ENCODE assay signal across 11 mouse cellular contexts in the genomic region with DNA sequence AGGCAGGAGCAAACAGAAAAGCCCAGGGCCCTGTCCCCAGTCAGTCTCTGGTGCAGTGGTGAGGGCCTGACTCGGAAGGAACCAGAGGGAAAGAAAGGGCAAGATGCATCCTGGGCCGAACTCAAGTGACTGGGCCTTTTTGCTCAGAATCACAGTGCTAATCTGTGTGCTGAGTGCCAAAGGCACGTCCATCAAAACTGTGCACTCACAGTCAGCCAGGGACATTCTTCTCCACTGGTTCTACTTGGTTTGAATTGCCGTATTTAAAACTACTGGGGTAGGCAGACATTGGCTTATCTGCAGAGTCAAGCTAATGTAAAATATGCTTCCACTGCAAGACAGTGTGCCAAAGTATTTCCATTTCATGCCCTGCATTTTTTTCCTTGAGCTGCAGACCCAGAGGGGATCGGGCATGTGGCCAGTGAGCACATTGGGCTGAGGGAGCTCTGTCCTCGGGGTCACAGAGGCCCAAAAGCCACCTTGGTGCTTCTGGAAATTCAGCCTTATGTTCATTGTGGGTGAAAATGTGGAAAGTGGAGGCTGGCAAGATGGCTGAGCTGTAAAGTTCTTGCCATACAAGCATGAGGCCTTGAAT. TPM values are rescaled to one million over a fixed set of nuclear protein-coding genes. Genes with fewer than 3 reads are reported as not detected.
A peak's percentile ranks its signal among the peaks of the same experiment; 100 is the strongest.
DNase-seq lines count a peak whose midpoint lies in the region; ATAC-seq and TF ChIP-seq lines count a peak whose summit lies in the region.
"Had no signal": no experiment of that assay in that cellular context is flagged by ENCODE, and none has a peak within 500 bp of the region (broad histone marks: within the 10 kb centered on the region; RNA-seq: fewer than 3 reads in every experiment).

No protein-coding gene starts in this region.

- H3K9me3 ChIP-seq in kidney, embryonic 15.5 days (replicated peaks) = no peaks in the 10 kb centered on the region
- no peaks in the 10 kb centered on the region for H3K9me3 ChIP-seq in forebrain, embryonic 13.5 days (replicated peaks)

- TF ChIP-seq CTCF in gastrocnemius, adult 2 months (IDR thresholded peaks at IDR 0.05) = no peak

- H3K36me3 ChIP-seq in kidney, embryonic 15.5 days = peaks cover 12% of the 10 kb centered on the region; the same call in 1 of the 2 replicates
- no peaks in the 10 kb centered on the region for H3K36me3 ChIP-seq in forebrain, embryonic 13.5 days (ENCODE audit: poor library complexity, severe bottlenecking)

- H3K27ac ChIP-seq in gastrocnemius, adult 2 months = peak overlapping the region; percentile 59
- H3K27ac ChIP-seq in kidney, embryonic 15.5 days = peak overlapping the region; percentile 22; the same call in 1 of the 2 replicates
- H3K27ac ChIP-seq in forebrain, embryonic 13.5 days = no peak overlapping the region

- no peak overlapping the region for H3K9ac ChIP-seq in kidney, embryonic 15.5 days
- no peak overlapping the region for H3K9ac ChIP-seq in forebrain, embryonic 13.5 days

- H3K4me3 ChIP-seq in gastrocnemius, adult 2 months = no peak overlapping the region
- no peak overlapping the region for H3K4me3 ChIP-seq in kidney, embryonic 15.5 days (replicated peaks)
- no peak overlapping the region for H3K4me3 ChIP-seq in forebrain, embryonic 13.5 days
- H3K4me3 ChIP-seq: erythroblast, embryonic 14.5 days had no signal

- no peak overlapping the region for H3K4me2 ChIP-seq in kidney, embryonic 15.5 days
- H3K4me2 ChIP-seq in forebrain, embryonic 13.5 days = no peak overlapping the region

- WGBS in kidney, embryonic 15.5 days = 72% methylated on average over 6 of the region's 6 CpGs
- 79% methylated on average over 6 of the region's 6 CpGs for WGBS in forebrain, embryonic 13.5 days

- no peak for ATAC-seq in kidney, embryonic 15.5 days (replicated peaks; ENCODE audit: low FRiP score)
- ATAC-seq in forebrain, embryonic 13.5 days = no peak
- ATAC-seq: activated CD4-positive, CD25-positive, alpha-beta regulatory T cell, adult 4 months had no signal

- peaks cover 72% of the 10 kb centered on the region for H3K4me1 ChIP-seq in kidney, embryonic 15.5 days
- H3K4me1 ChIP-seq in forebrain, embryonic 13.5 days = no peaks in the 10 kb centered on the region

- no peak for DNase-seq in gastrocnemius, adult 2 months
- DNase-seq in gastrocnemius, postnatal 10 days = no peak
- DNase-seq in lung, postnatal 10 days = peak; percentile 41
- no peak for DNase-seq in lung, adult 18-20 months
- DNase-seq in right cerebral cortex, postnatal 36 days (ENCODE audit: low spot score in 2 of 2) = no peak
- DNase-seq in ovary, postnatal 14 days (ENCODE audit: low spot score) = no peak
- DNase-seq: thymus, adult 18-20 months had no signal

- intact Hi-C loops in gastrocnemius, adult 2 months (cut with DNase I) = no loop called here

- no peaks in the 10 kb centered on the region for H3K27me3 ChIP-seq in kidney, embryonic 15.5 days
- no peaks in the 10 kb centered on the region for H3K27me3 ChIP-seq in forebrain, embryonic 13.5 days

RNA-seq across cellular contexts. Expression of gene Col4a1, which starts 12.3 kb away (rescaled TPM):
- 100 to 1,000 TPM in 1 of 2 experiments, 10 to 100 TPM in 1; 73.3 to 117 TPM for total RNA-seq in gastrocnemius, adult 2 months (2021)
- 100 to 1,000 TPM; 741 to 775 TPM for total RNA-seq in gastrocnemius, postnatal 10 days (2021)
- 297 and 335 TPM in 2 replicates for polyA plus RNA-seq in kidney, embryonic 15.5 days (2015; fragmentation: Nextera tagmentation; extraction: Ambion mirVana)
- 50.8 and 53.5 TPM in 2 replicates for polyA plus RNA-seq in forebrain, embryonic 13.5 days (2015; fragmentation: Nextera tagmentation; extraction: Ambion mirVana)
- polyA plus RNA-seq: activated CD4-positive, CD25-positive, alpha-beta regulatory T cell, adult 4 months had no signal

RNA-seq across cellular contexts. Expression of gene Col4a2, which starts 12.3 kb away (rescaled TPM):
- 10 to 100 TPM; 51.3 to 69.5 TPM for total RNA-seq in gastrocnemius, adult 2 months (2021)
- total RNA-seq in gastrocnemius, postnatal 10 days (2021) = 100 to 1,000 TPM; 340 to 382 TPM
- polyA plus RNA-seq in kidney, embryonic 15.5 days (2015; fragmentation: Nextera tagmentation; extraction: Ambion mirVana) = 108 and 116 TPM in 2 replicates
- polyA plus RNA-seq in forebrain, embryonic 13.5 days (2015; fragmentation: Nextera tagmentation; extraction: Ambion mirVana) = 21.7 and 24.0 TPM in 2 replicates
- polyA plus RNA-seq: activated CD4-positive, CD25-positive, alpha-beta regulatory T cell, adult 4 months had no signal

Comparison
In these comparisons a context has a peak if more than half of its experiments do, and no peak if none do; other contexts are left out.
1. RNA of gene Col4a1, which starts 12.3 kb away (total RNA-seq): 741 to 775 TPM in gastrocnemius, postnatal 10 days; 73.3 to 117 TPM in gastrocnemius, adult 2 months; every median in the first group is over 4 times any median in the second.
2. RNA of gene Col4a2, which starts 12.3 kb away (total RNA-seq): 340 to 382 TPM in gastrocnemius, postnatal 10 days; 51.3 to 69.5 TPM in gastrocnemius, adult 2 months; every median in the first group is over 4 times any median in the second.